Mouse (Mus musculus): Measurements from ENCODE around the gene Msrb1.

DNA sequence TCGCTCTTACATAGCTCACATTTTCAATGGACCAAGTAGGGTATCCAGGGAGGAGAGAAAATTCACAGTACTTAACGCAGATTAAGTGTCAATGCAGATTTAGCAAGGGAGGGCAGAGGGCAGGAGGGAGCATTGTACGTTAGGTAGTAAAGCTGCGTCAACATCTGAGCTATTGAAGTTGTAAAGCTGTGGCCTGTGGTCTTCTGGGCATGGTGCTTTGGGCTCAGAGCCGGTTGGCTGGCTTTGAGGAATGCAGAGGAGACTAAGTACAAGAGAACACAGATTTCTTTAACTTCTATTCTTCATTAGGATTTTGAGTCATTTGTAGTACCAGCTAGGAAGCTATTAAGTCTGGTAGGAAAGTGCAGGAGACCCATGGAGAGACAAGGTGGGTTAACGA, 20.9 kb upstream of the Msrb1 start:
- TF ChIP-seq ZC3H11A (IDR thresholded peaks at IDR 0.05; ENCODE audit: borderline replicate concordance, low read depth, low read length) = no peak
- TF ChIP-seq MAFK (IDR thresholded peaks at IDR 0.05; ENCODE audit: insufficient read depth, low read depth, low read length) = no peak
- TF ChIP-seq ZNF384 (IDR thresholded peaks at IDR 0.05; ENCODE audit: low read depth, low read length) = no peak
- TF ChIP-seq HCFC1 (IDR thresholded peaks at IDR 0.05; ENCODE audit: borderline replicate concordance, insufficient read depth, low read length) = no peak
- no peak for TF ChIP-seq CHD2 (IDR thresholded peaks at IDR 0.05; ENCODE audit: low read depth, low read length)
